Mouse (Mus musculus): ENCODE data around the gene Fry. TPM values are rescaled to one million over a fixed set of nuclear protein-coding genes. Genes with fewer than 3 reads are reported as not detected.

Fry gene
- polyA plus RNA-seq, 1 experiment from 2014 or later = 15.2 TPM

DNA sequence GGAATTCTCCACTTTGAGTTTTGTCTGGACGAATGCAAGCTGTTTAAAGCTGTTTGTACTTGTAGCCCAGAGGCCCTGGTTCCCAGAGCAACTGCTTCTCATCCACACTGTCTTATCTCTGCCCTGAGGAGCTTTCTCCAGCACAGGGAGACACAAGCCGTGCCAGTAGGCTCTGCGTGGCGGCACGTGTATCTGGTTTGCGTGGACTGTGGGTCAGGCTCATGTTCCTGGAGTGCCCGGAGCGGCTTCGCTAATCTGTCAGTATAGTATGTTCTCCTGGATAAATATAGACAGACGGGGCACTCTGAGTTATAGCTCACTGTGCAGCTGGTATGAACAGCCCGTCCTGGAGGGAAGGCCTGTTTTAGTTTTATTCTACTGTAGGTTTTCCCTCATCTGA, 176.7 kb downstream of the Fry start:
- 0 out of 2 replicates have a peak overlapping the region, but pooled peaks have one; percentile 18 for H3K27ac ChIP-seq (ENCODE audit: low read length)
- WGBS = 42% methylated on average over 11 of the region's 11 CpGs
- 0 out of 2 replicates have a peak, but pooled peaks cover 3% of the 10 kb centered on the region for H3K4me1 ChIP-seq (ENCODE audit: control insufficient read depth, insufficient read depth, low read length)
- H3K9ac ChIP-seq (replicated peaks; ENCODE audit: low read depth, low read length) = no peak overlapping the region
- H3K9me3 ChIP-seq (ENCODE audit: control insufficient read depth, low read depth, low read length) = no peaks in the 10 kb centered on the region
- H3K36me3 ChIP-seq (ENCODE audit: control insufficient read depth, insufficient read depth, low read length) = no peaks in the 10 kb centered on the region
- no peak overlapping the region for H3K4me3 ChIP-seq (ENCODE audit: low read depth, low read length)
- ATAC-seq (ENCODE audit: insufficient number of reproducible peaks, insufficient read depth, low FRiP score, low read depth) = no peak; the same call in 1 of the 2 replicates
- no peaks in the 10 kb centered on the region for H3K27me3 ChIP-seq (ENCODE audit: control insufficient read depth, insufficient read depth, low read length)
- no peak overlapping the region for H3K4me2 ChIP-seq (replicated peaks; ENCODE audit: low read depth, low read length)

- Histone ChIP-seq H3K9ac (replicated peaks; ENCODE audit: low read depth, low read length) (no peak overlapping the region), H3K4me1 (ENCODE audit: control insufficient read depth, insufficient read depth, low read length) (no peaks in the 10 kb centered on the region), H3K9me3 (ENCODE audit: control insufficient read depth, low read depth, low read length) (no peaks in the 10 kb centered on the region), H3K4me2 (replicated peaks; ENCODE audit: low read depth, low read length) (no peak overlapping the region), H3K4me3 (ENCODE audit: low read depth, low read length) (no peak overlapping the region), H3K27ac (ENCODE audit: low read length) (no peak overlapping the region), H3K27me3 (ENCODE audit: control insufficient read depth, insufficient read depth, low read length) (no peaks in the 10 kb centered on the region), H3K36me3 (ENCODE audit: control insufficient read depth, insufficient read depth, low read length) (no peaks in the 10 kb centered on the region)
- ATAC-seq (ENCODE audit: insufficient number of reproducible peaks, insufficient read depth, low FRiP score, low read depth) = no peak
- WGBS = 77% methylated on average over 6 of the region's 6 CpGs
Observed at GRCm38 (mm10) chr5:150298969-150299368, 180.5 kb downstream of the Fry start.

DNA sequence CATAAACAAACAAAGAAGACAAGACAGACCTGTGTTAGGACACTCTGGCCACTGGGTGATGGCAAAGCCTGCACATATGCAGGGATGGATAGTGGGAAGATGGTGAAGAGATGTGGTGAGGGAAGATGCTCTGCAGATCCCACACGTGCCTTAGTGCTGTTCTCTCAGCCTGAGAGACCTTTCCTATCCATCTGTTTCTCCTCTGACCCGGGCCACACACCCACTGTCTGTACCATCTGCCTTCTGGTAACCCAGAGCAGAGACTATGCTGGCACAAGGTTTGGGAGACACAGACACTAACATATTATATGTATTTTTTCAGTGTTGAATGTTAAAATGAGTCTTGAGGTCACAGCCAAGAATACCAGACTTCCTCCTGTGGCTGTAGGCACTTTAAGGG, 183.7 kb downstream of the Fry start:
- Histone ChIP-seq H3K9ac (replicated peaks; ENCODE audit: low read depth, low read length) (no peak overlapping the region), H3K36me3 (ENCODE audit: control insufficient read depth, insufficient read depth, low read length) (no peaks in the 10 kb centered on the region), H3K4me1 (ENCODE audit: control insufficient read depth, insufficient read depth, low read length) (no peaks in the 10 kb centered on the region), H3K4me3 (ENCODE audit: low read depth, low read length) (no peak overlapping the region), H3K27me3 (ENCODE audit: control insufficient read depth, insufficient read depth, low read length) (no peaks in the 10 kb centered on the region), H3K4me2 (replicated peaks; ENCODE audit: low read depth, low read length) (no peak overlapping the region), H3K9me3 (ENCODE audit: control insufficient read depth, low read depth, low read length) (no peaks in the 10 kb centered on the region), H3K27ac (ENCODE audit: low read length) (no peak overlapping the region)
- 90% methylated on average over 2 of the region's 2 CpGs for WGBS
- no peak for ATAC-seq (ENCODE audit: insufficient number of reproducible peaks, insufficient read depth, low FRiP score, low read depth)

- WGBS = 62% methylated on average over 5 of the region's 5 CpGs
- H3K9me3 ChIP-seq (ENCODE audit: control insufficient read depth, low read depth, low read length) = no peaks in the 10 kb centered on the region
- no peaks in the 10 kb centered on the region for H3K36me3 ChIP-seq (ENCODE audit: control insufficient read depth, insufficient read depth, low read length)
- no peaks in the 10 kb centered on the region for H3K27me3 ChIP-seq (ENCODE audit: control insufficient read depth, insufficient read depth, low read length)
- no peak overlapping the region for H3K4me3 ChIP-seq (ENCODE audit: low read depth, low read length)
- H3K4me2 ChIP-seq (replicated peaks; ENCODE audit: low read depth, low read length) = no peak overlapping the region
- no peak for ATAC-seq (ENCODE audit: insufficient number of reproducible peaks, insufficient read depth, low FRiP score, low read depth)
- H3K9ac ChIP-seq (replicated peaks; ENCODE audit: low read depth, low read length) = no peak overlapping the region
- no peaks in the 10 kb centered on the region for H3K4me1 ChIP-seq (ENCODE audit: control insufficient read depth, insufficient read depth, low read length)
- H3K27ac ChIP-seq (ENCODE audit: low read length) = no peak overlapping the region
Observed at GRCm38 (mm10) chr5:150302996-150303395, 184.6 kb downstream of the Fry start.

DNA sequence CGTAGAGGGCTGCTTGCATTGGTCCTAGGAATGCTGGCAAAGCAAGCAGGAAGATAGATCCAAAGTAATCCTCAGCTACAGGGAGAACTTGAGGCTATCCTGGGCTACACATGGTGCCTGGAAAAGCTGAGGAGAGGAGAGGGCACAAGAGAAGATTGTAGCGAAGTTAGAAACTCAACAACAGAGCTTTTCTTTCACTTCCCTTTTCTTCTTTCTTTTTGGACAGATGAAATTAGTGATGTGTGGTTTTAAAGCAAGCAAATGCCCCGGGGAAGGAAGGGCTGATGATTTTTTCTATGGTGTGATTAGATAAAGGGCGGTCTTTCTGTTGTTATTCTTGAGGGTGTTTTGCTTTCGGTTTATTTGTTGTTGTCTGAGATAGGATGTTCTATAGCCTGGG, 188.1 kb downstream of the Fry start:
- Histone ChIP-seq H3K9ac (replicated peaks; ENCODE audit: low read depth, low read length) (no peak overlapping the region), H3K9me3 (ENCODE audit: control insufficient read depth, low read depth, low read length) (no peaks in the 10 kb centered on the region), H3K4me1 (ENCODE audit: control insufficient read depth, insufficient read depth, low read length) (no peaks in the 10 kb centered on the region), H3K36me3 (ENCODE audit: control insufficient read depth, insufficient read depth, low read length) (no peaks in the 10 kb centered on the region), H3K4me2 (replicated peaks; ENCODE audit: low read depth, low read length) (no peak overlapping the region), H3K4me3 (ENCODE audit: low read depth, low read length) (no peak overlapping the region), H3K27me3 (ENCODE audit: control insufficient read depth, insufficient read depth, low read length) (no peaks in the 10 kb centered on the region), H3K27ac (ENCODE audit: low read length) (no peak overlapping the region)
- 84% methylated on average over 5 of the region's 5 CpGs for WGBS
- no peak for ATAC-seq (ENCODE audit: insufficient number of reproducible peaks, insufficient read depth, low FRiP score, low read depth)

GRCm38 (mm10) chr5:150313229-150313628, 194.8 kb downstream of the Fry start:
- Histone ChIP-seq H3K4me3 (ENCODE audit: low read depth, low read length) (no peak overlapping the region), H3K36me3 (ENCODE audit: control insufficient read depth, insufficient read depth, low read length) (no peaks in the 10 kb centered on the region), H3K4me1 (ENCODE audit: control insufficient read depth, insufficient read depth, low read length) (no peaks in the 10 kb centered on the region), H3K27me3 (ENCODE audit: control insufficient read depth, insufficient read depth, low read length) (no peaks in the 10 kb centered on the region), H3K9ac (replicated peaks; ENCODE audit: low read depth, low read length) (no peak overlapping the region), H3K27ac (ENCODE audit: low read length) (no peak overlapping the region), H3K4me2 (replicated peaks; ENCODE audit: low read depth, low read length) (no peak overlapping the region), H3K9me3 (ENCODE audit: control insufficient read depth, low read depth, low read length) (no peaks in the 10 kb centered on the region)
- ATAC-seq (ENCODE audit: insufficient number of reproducible peaks, insufficient read depth, low FRiP score, low read depth) = no peak
- WGBS = 66% methylated on average over 2 of the region's 2 CpGs

- H3K9me3 ChIP-seq (ENCODE audit: control insufficient read depth, low read depth, low read length) = no peaks in the 10 kb centered on the region
- no peak overlapping the region for H3K27ac ChIP-seq (ENCODE audit: low read length)
- no peak overlapping the region for H3K4me2 ChIP-seq (replicated peaks; ENCODE audit: low read depth, low read length)
- no peak overlapping the region for H3K4me3 ChIP-seq (ENCODE audit: low read depth, low read length)
- 93% methylated on average over 6 of the region's 6 CpGs for WGBS
- H3K36me3 ChIP-seq (ENCODE audit: control insufficient read depth, insufficient read depth, low read length) = no peaks in the 10 kb centered on the region
- no peak for ATAC-seq (ENCODE audit: insufficient number of reproducible peaks, insufficient read depth, low FRiP score, low read depth)
- no peaks in the 10 kb centered on the region for H3K27me3 ChIP-seq (ENCODE audit: control insufficient read depth, insufficient read depth, low read length)
- no peaks in the 10 kb centered on the region for H3K4me1 ChIP-seq (ENCODE audit: control insufficient read depth, insufficient read depth, low read length)
- no peak overlapping the region for H3K9ac ChIP-seq (replicated peaks; ENCODE audit: low read depth, low read length)
Observed at GRCm38 (mm10) chr5:150314582-150314981, 196.1 kb downstream of the Fry start.

DNA sequence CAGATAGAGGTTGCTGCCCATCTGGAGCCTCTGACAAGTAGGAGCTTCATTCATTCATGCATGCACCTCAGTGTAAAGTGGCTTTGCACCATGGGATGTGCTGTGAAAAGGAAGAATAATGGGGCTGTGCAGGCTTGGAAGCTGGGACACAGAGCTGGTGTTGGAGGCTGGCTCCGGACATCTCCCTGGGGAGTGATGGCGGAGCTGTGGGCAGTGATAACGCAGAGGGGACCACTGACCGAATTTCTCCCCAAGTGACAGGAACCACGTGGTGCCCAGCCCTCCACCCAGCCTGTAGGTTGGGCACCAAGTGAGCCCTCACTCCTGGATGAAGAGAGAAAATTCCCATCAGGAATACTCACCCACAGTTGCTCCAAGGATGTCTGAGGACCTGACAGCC, 207.0 kb downstream of the Fry start:
- no peak for ATAC-seq (ENCODE audit: insufficient number of reproducible peaks, insufficient read depth, low FRiP score, low read depth)

DNA sequence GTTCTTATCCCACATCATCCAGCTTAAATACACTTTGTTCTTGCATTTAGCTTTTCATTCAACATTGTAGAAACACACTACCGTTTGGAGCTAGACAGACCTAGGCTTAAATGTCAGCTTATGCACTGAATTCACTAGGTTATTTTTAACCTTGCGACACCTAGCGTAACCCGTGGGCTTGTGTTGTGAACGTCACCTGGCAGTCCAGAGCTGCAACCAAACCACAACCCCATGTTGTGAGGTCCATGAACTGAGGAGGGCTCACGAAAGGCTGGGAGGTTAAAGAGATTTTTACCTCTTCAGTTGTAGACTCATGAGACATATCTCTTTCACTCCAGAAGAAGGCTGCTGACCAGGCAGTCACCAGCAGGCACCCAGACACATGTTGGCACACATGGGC, 210.2 kb downstream of the Fry start:
- H3K27me3 ChIP-seq (ENCODE audit: control insufficient read depth, insufficient read depth, low read length) = no peaks in the 10 kb centered on the region
- H3K27ac ChIP-seq (ENCODE audit: low read length) = no peak overlapping the region
- H3K36me3 ChIP-seq (ENCODE audit: control insufficient read depth, insufficient read depth, low read length) = no peaks in the 10 kb centered on the region
- H3K4me1 ChIP-seq (ENCODE audit: control insufficient read depth, insufficient read depth, low read length) = no peaks in the 10 kb centered on the region
- no peak overlapping the region for H3K4me3 ChIP-seq (ENCODE audit: low read depth, low read length)
- no peak overlapping the region for H3K4me2 ChIP-seq (replicated peaks; ENCODE audit: low read depth, low read length)
- no peak for ATAC-seq (ENCODE audit: insufficient number of reproducible peaks, insufficient read depth, low FRiP score, low read depth)
- H3K9me3 ChIP-seq (ENCODE audit: control insufficient read depth, low read depth, low read length) = no peaks in the 10 kb centered on the region
- WGBS = 87% methylated on average over 6 of the region's 6 CpGs
- H3K9ac ChIP-seq (replicated peaks; ENCODE audit: low read depth, low read length) = no peak overlapping the region

More for the DNA sequence above, 207.0 kb downstream of the Fry start:
- H3K9me3 ChIP-seq (ENCODE audit: control insufficient read depth, low read depth, low read length) = no peaks in the 10 kb centered on the region
- no peaks in the 10 kb centered on the region for H3K27me3 ChIP-seq (ENCODE audit: control insufficient read depth, insufficient read depth, low read length)
- H3K36me3 ChIP-seq (ENCODE audit: control insufficient read depth, insufficient read depth, low read length) = no peaks in the 10 kb centered on the region
- 76% methylated on average over 5 of the region's 5 CpGs for WGBS
- no peak overlapping the region for H3K4me3 ChIP-seq (ENCODE audit: low read depth, low read length)
- H3K4me2 ChIP-seq (replicated peaks; ENCODE audit: low read depth, low read length) = no peak overlapping the region
- no peak overlapping the region for H3K27ac ChIP-seq (ENCODE audit: low read length)
- no peaks in the 10 kb centered on the region for H3K4me1 ChIP-seq (ENCODE audit: control insufficient read depth, insufficient read depth, low read length)
- H3K9ac ChIP-seq (replicated peaks; ENCODE audit: low read depth, low read length) = no peak overlapping the region

All from stomach, embryonic 14.5 days (tissue).